Mouse (Mus musculus): ENCODE measurements around the gene Myo16. TPM values are rescaled to one million over a fixed set of nuclear protein-coding genes. Genes with fewer than 3 reads are reported as not detected.
A peak's percentile ranks its signal among the peaks of the same experiment; 100 is the strongest.

The Myo16 gene
- polyA plus RNA-seq, 1 experiment from 2014 or later = 0.34 TPM

- Histone ChIP-seq H3K27ac (ENCODE audit: low read length) (no peak overlapping the region), H3K9ac (ENCODE audit: low read length) (no peak overlapping the region), H3K36me3 (ENCODE audit: control insufficient read depth, insufficient read depth) (no peaks in the 10 kb centered on the region), H3K9me3 (replicated peaks; ENCODE audit: control insufficient read depth, low read length) (no peaks in the 10 kb centered on the region; the same call in 1 of the 2 replicates), H3K27me3 (ENCODE audit: control insufficient read depth, insufficient read depth, low read length) (no peaks in the 10 kb centered on the region), H3K4me1 (ENCODE audit: control insufficient read depth, insufficient read depth, low read length) (peaks cover 4% of the 10 kb centered on the region; the same call in 1 of the 2 replicates), H3K4me2 (ENCODE audit: low read depth, low read length) (no peak overlapping the region), H3K4me3 (ENCODE audit: low read length) (no peak overlapping the region)
- WGBS = 82% methylated on average over 13 of the region's 13 CpGs
- no peak for ATAC-seq (replicated peaks; ENCODE audit: extremely low read depth, insufficient read depth, low FRiP score)
Measured at GRCm38 (mm10) chr8:10562046-10562445, 408.3 kb downstream of the Myo16 start.

GRCm38 (mm10) chr8:10562636-10563035 is 408.9 kb downstream of the Myo16 start:
- H3K27me3 ChIP-seq (ENCODE audit: control insufficient read depth, insufficient read depth, low read length) = no peaks in the 10 kb centered on the region
- ATAC-seq (replicated peaks; ENCODE audit: extremely low read depth, insufficient read depth, low FRiP score) = no peak
- no peak overlapping the region for H3K27ac ChIP-seq (ENCODE audit: low read length)
- H3K4me2 ChIP-seq (ENCODE audit: low read depth, low read length) = no peak overlapping the region
- WGBS = 73% methylated on average over 9 of the region's 9 CpGs
- no peaks in the 10 kb centered on the region for H3K36me3 ChIP-seq (ENCODE audit: control insufficient read depth, insufficient read depth)
- no peaks in the 10 kb centered on the region; the same call in 1 of the 2 replicates for H3K9me3 ChIP-seq (replicated peaks; ENCODE audit: control insufficient read depth, low read length)
- no peak overlapping the region for H3K4me3 ChIP-seq (ENCODE audit: low read length)
- H3K9ac ChIP-seq (ENCODE audit: low read length) = no peak overlapping the region
- H3K4me1 ChIP-seq (ENCODE audit: control insufficient read depth, insufficient read depth, low read length) = peaks cover 4% of the 10 kb centered on the region; the same call in 1 of the 2 replicates

- H3K4me1 ChIP-seq (ENCODE audit: control insufficient read depth, insufficient read depth, low read length) = peaks cover 4% of the 10 kb centered on the region; the same call in 1 of the 2 replicates
- 0 out of 2 replicates have a peak, but pooled peaks have one; percentile 18 for ATAC-seq (replicated peaks; ENCODE audit: extremely low read depth, insufficient read depth, low FRiP score)
- no peak overlapping the region for H3K27ac ChIP-seq (ENCODE audit: low read length)
- no peaks in the 10 kb centered on the region; the same call in 1 of the 2 replicates for H3K9me3 ChIP-seq (replicated peaks; ENCODE audit: control insufficient read depth, low read length)
- no peak overlapping the region for H3K9ac ChIP-seq (ENCODE audit: low read length)
- H3K4me3 ChIP-seq (ENCODE audit: low read length) = no peak overlapping the region
- H3K4me2 ChIP-seq (ENCODE audit: low read depth, low read length) = no peak overlapping the region
- H3K27me3 ChIP-seq (ENCODE audit: control insufficient read depth, insufficient read depth, low read length) = no peaks in the 10 kb centered on the region
- 62% methylated on average over 11 of the region's 11 CpGs for WGBS
- H3K36me3 ChIP-seq (ENCODE audit: control insufficient read depth, insufficient read depth) = no peaks in the 10 kb centered on the region
Measured at GRCm38 (mm10) chr8:10565231-10566029, 411.7 kb downstream of the Myo16 start.

DNA sequence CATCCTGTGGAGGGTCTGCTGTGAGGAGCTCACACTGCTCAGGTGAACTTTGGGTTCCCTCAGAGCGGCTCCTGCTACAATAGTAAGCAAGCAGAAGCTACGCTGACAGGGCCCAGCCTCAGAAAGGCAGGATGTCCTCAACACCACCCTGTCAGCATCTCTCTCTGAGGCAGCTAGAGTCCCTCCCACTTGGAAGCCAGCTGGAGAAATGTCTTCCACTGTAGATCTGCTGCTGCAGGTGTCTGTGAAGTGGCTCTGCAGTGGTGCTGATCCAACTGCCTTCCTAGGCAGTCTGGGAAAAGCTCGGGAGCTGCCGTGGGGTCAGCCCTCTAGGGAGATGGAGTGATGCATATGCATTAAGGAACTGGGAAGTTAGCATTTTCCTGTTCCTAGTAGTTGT is 414.7 kb downstream of the Myo16 start:
- no peaks in the 10 kb centered on the region for H3K36me3 ChIP-seq (ENCODE audit: control insufficient read depth, insufficient read depth)
- no peak overlapping the region for H3K27ac ChIP-seq (ENCODE audit: low read length)
- H3K4me1 ChIP-seq (ENCODE audit: control insufficient read depth, insufficient read depth, low read length) = peaks cover 4% of the 10 kb centered on the region; the same call in 1 of the 2 replicates
- 49% methylated on average over 4 of the region's 4 CpGs for WGBS
- no peak for ATAC-seq (replicated peaks; ENCODE audit: extremely low read depth, insufficient read depth, low FRiP score)
- H3K9me3 ChIP-seq (replicated peaks; ENCODE audit: control insufficient read depth, low read length) = no peaks in the 10 kb centered on the region; the same call in 1 of the 2 replicates
- no peaks in the 10 kb centered on the region for H3K27me3 ChIP-seq (ENCODE audit: control insufficient read depth, insufficient read depth, low read length)
- no peak overlapping the region for H3K4me3 ChIP-seq (ENCODE audit: low read length)
- no peak overlapping the region for H3K4me2 ChIP-seq (ENCODE audit: low read depth, low read length)
- no peak overlapping the region for H3K9ac ChIP-seq (ENCODE audit: low read length)

- Histone ChIP-seq H3K4me1 (ENCODE audit: control insufficient read depth, insufficient read depth, low read length) (no peaks in the 10 kb centered on the region), H3K9me3 (replicated peaks; ENCODE audit: control insufficient read depth, low read length) (no peaks in the 10 kb centered on the region), H3K4me3 (ENCODE audit: low read length) (no peak overlapping the region), H3K27me3 (ENCODE audit: control insufficient read depth, insufficient read depth, low read length) (0 out of 2 replicates have a peak, but pooled peaks cover 2% of the 10 kb centered on the region), H3K9ac (ENCODE audit: low read length) (no peak overlapping the region), H3K4me2 (ENCODE audit: low read depth, low read length) (no peak overlapping the region), H3K27ac (ENCODE audit: low read length) (no peak overlapping the region), H3K36me3 (ENCODE audit: control insufficient read depth, insufficient read depth) (no peaks in the 10 kb centered on the region)
- ATAC-seq (replicated peaks; ENCODE audit: extremely low read depth, insufficient read depth, low FRiP score) = no peak
- 24% methylated on average over 6 of the region's 6 CpGs for WGBS
Measured at GRCm38 (mm10) chr8:10574096-10574495, 420.4 kb downstream of the Myo16 start.

DNA sequence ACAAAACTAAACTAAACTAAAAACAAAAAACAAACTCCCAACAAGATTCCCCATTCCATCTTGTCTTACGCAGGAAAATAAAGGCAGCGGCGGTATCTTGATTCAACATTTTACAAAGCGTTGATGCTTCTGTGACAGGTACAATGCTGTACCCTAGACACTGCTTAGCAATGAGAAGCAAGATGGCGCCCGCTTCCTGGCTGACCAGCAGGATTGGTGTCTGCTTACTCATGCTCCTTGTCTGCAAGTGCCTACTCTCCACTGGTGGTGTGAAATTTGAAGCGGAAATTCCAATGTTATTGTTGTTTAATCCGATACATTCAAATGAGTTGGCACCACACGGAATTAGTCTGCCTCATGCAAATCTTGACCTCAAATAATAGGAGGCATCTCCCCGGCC is 421.5 kb downstream of the Myo16 start:
- no peaks in the 10 kb centered on the region for H3K9me3 ChIP-seq (replicated peaks; ENCODE audit: control insufficient read depth, low read length)
- WGBS = 95% methylated on average over 10 of the region's 10 CpGs
- no peaks in the 10 kb centered on the region for H3K4me1 ChIP-seq (ENCODE audit: control insufficient read depth, insufficient read depth, low read length)
- H3K4me3 ChIP-seq (ENCODE audit: low read length) = no peak overlapping the region
- no peaks in the 10 kb centered on the region for H3K36me3 ChIP-seq (ENCODE audit: control insufficient read depth, insufficient read depth)
- H3K27ac ChIP-seq (ENCODE audit: low read length) = no peak overlapping the region
- 0 out of 2 replicates have a peak, but pooled peaks cover 2% of the 10 kb centered on the region for H3K27me3 ChIP-seq (ENCODE audit: control insufficient read depth, insufficient read depth, low read length)
- no peak overlapping the region for H3K9ac ChIP-seq (ENCODE audit: low read length)
- H3K4me2 ChIP-seq (ENCODE audit: low read depth, low read length) = no peak overlapping the region
- ATAC-seq (replicated peaks; ENCODE audit: extremely low read depth, insufficient read depth, low FRiP score) = no peak

DNA sequence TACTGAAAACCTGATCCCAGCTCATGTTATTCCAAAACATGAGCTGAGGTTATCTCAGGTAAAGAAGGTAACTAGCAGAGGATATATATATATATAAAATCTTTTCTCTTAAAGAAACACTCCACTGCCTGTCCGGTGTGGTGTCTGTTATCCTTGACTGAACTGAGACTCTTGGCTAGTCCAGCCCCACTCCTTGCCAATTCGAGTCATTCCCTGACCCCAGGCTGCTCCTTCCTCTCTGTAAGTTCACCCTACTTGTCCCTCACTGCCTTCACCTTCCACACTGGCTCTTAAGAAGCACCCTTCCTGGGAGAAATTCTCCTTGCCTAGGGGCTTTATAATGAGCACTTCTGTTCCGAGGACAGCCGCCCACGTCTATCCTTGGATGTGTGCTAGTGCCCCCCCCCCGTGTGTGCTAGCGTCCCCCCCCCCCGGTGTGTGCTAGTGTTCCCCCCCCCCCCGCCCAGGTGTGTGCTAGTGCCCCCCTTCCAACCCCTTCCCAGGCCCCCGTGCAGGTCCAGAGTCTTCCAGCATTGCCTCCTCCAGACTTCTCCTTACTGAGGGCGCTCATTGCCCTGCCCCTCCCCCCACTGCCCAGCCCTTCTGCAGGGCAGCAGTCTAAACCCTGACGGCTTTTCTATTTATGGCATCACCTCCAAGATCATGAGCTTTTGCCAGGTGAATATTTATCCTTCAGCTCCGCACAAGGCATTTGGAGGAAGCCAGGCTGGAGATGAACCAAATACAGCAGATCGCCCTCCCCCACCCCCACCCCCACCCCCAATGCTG is 433.4 kb downstream of the Myo16 start:
- no peak overlapping the region for H3K9ac ChIP-seq (ENCODE audit: low read length)
- no peak overlapping the region for H3K4me3 ChIP-seq (ENCODE audit: low read length)
- no peak overlapping the region; the same call in 1 of the 2 replicates for H3K27ac ChIP-seq (ENCODE audit: low read length)
- H3K27me3 ChIP-seq (ENCODE audit: control insufficient read depth, insufficient read depth, low read length) = no peaks in the 10 kb centered on the region
- H3K36me3 ChIP-seq (ENCODE audit: control insufficient read depth, insufficient read depth) = no peaks in the 10 kb centered on the region
- H3K4me1 ChIP-seq (ENCODE audit: control insufficient read depth, insufficient read depth, low read length) = peaks cover 15% of the 10 kb centered on the region
- H3K9me3 ChIP-seq (replicated peaks; ENCODE audit: control insufficient read depth, low read length) = no peaks in the 10 kb centered on the region
- 26% methylated on average over 11 of the region's 14 CpGs for WGBS
- 0 out of 2 replicates have a peak, but pooled peaks have one; percentile 58 for ATAC-seq (replicated peaks; ENCODE audit: extremely low read depth, insufficient read depth, low FRiP score)
- H3K4me2 ChIP-seq (ENCODE audit: low read depth, low read length) = peak overlapping the region; percentile 43

GRCm38 (mm10) chr8:10589422-10589933 is 435.8 kb downstream of the Myo16 start:
- 77% methylated on average over 11 of the region's 11 CpGs for WGBS
- Histone ChIP-seq H3K9ac (ENCODE audit: low read length) (no peak overlapping the region), H3K4me1 (ENCODE audit: control insufficient read depth, insufficient read depth, low read length) (peaks cover 15% of the 10 kb centered on the region), H3K27me3 (ENCODE audit: control insufficient read depth, insufficient read depth, low read length) (no peaks in the 10 kb centered on the region), H3K36me3 (ENCODE audit: control insufficient read depth, insufficient read depth) (no peaks in the 10 kb centered on the region), H3K4me3 (ENCODE audit: low read length) (no peak overlapping the region), H3K9me3 (replicated peaks; ENCODE audit: control insufficient read depth, low read length) (no peaks in the 10 kb centered on the region), H3K4me2 (ENCODE audit: low read depth, low read length) (no peak overlapping the region), H3K27ac (ENCODE audit: low read length) (no peak overlapping the region)
- ATAC-seq (replicated peaks; ENCODE audit: extremely low read depth, insufficient read depth, low FRiP score) = no peak

All from heart, embryonic 16.5 days (tissue).